Mouse (Mus musculus): ENCODE measurements at regions not wholly inside any gene's neighbourhood (a gene's known extent, or its start where the extent isn't known, plus 50 kb on each side); places are given as distances from the start of the nearest gene placed in this dataset.

DNA sequence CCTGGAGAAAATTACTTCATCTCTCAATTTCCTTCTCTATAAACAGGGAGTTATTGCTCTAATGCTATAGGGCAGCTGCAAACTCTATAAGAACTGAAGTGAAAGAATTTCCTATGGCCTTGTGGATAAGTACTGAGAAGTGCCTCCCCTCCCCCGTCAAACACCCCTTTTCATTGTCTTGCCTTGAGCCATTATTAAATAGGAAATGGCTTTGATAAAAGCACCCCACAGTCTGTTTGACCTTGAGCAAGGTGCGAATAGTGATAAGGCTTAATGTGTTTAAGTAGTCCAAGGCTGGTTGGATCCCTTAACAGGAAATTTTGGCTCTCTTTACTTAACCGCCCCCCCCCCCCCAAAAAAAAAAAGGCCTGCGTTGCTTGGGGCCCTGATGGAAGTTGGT, 111.7 kb upstream of the Arhgap28 start:
- TF ChIP-seq POLR2A (IDR thresholded peaks at IDR 0.05; ENCODE audit: low read depth, low read length) (no peak), CTCF (IDR thresholded peaks at IDR 0.05; ENCODE audit: borderline replicate concordance, insufficient read depth, low read length) (no peak)
- H3K27ac ChIP-seq (ENCODE audit: insufficient read depth, low read length) = no peak overlapping the region
- no peak overlapping the region for H3K4me3 ChIP-seq (ENCODE audit: insufficient read depth, low read length)
- no peaks in the 10 kb centered on the region for H3K4me1 ChIP-seq (ENCODE audit: control insufficient read depth, insufficient read depth, low read length)

GRCm38 (mm10) chr17:68119055-68119698, 115.3 kb upstream of the Arhgap28 start:
- H3K4me3 ChIP-seq (ENCODE audit: insufficient read depth, low read length) = no peak overlapping the region
- TF ChIP-seq CTCF (IDR thresholded peaks at IDR 0.05; ENCODE audit: borderline replicate concordance, insufficient read depth, low read length) = no peak
- no peak for TF ChIP-seq POLR2A (IDR thresholded peaks at IDR 0.05; ENCODE audit: low read depth, low read length)

DNA sequence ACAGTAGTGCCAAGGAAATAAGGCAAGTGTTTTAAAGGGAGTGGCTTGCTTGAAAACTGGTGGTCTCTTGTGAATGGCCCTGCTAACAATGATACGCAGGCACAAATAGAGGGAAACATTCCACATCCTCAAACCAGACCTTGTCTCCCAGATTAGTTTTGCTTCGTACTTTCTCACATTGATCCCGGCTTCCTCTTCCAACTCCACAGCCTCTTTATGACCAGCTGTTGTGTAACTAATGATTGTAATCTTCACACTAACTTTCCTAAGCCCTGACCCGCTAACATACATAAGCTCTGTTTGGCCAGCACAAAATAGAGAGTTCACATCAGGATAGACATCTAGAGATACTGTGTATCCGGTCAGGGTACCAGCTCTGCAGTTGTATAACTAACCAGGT, 116.3 kb upstream of the Arhgap28 start:
- TF ChIP-seq CTCF (IDR thresholded peaks at IDR 0.05; ENCODE audit: borderline replicate concordance, insufficient read depth, low read length) (no peak), POLR2A (IDR thresholded peaks at IDR 0.05; ENCODE audit: low read depth, low read length) (no peak)
- Histone ChIP-seq H3K27ac (ENCODE audit: insufficient read depth, low read length) (no peak overlapping the region), H3K4me1 (ENCODE audit: control insufficient read depth, insufficient read depth, low read length) (no peaks in the 10 kb centered on the region), H3K4me3 (ENCODE audit: insufficient read depth, low read length) (no peak overlapping the region)

More at GRCm38 (mm10) chr17:68119055-68119698, 115.3 kb upstream of the Arhgap28 start:
- Histone ChIP-seq H3K27ac (ENCODE audit: insufficient read depth, low read length) (no peak overlapping the region), H3K4me1 (ENCODE audit: control insufficient read depth, insufficient read depth, low read length) (no peaks in the 10 kb centered on the region)

GRCm38 (mm10) chr17:68120744-68121143, 116.8 kb upstream of the Arhgap28 start:
- Histone ChIP-seq H3K27ac (ENCODE audit: insufficient read depth, low read length) (no peak overlapping the region), H3K4me3 (ENCODE audit: insufficient read depth, low read length) (no peak overlapping the region), H3K4me1 (ENCODE audit: control insufficient read depth, insufficient read depth, low read length) (no peaks in the 10 kb centered on the region)
- TF ChIP-seq CTCF (IDR thresholded peaks at IDR 0.05; ENCODE audit: borderline replicate concordance, insufficient read depth, low read length) (no peak), POLR2A (IDR thresholded peaks at IDR 0.05; ENCODE audit: low read depth, low read length) (no peak)

DNA sequence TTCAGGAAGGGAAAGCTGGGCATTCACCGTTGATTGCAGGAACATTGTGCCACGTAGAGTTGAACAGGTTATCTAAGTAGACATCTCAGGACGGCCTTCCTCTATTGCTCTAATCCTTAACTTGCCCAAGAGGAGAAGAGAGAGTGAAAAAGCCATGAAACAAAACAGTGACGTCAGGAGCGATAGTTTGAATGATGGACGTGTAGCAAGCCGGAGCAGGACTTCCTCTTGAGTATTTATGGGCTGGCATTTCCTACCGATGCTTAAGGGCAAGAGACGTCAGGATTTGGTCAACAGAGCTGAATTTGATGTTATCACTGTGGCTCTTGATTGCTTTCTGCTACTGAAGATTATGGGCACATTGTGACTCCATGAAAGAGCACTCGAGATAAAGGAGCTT, 130.5 kb upstream of the Arhgap28 start:
- no peak for TF ChIP-seq CTCF (IDR thresholded peaks at IDR 0.05; ENCODE audit: borderline replicate concordance, insufficient read depth, low read length)
- no peak for TF ChIP-seq POLR2A (IDR thresholded peaks at IDR 0.05; ENCODE audit: low read depth, low read length)
- no peak overlapping the region for H3K4me3 ChIP-seq (ENCODE audit: insufficient read depth, low read length)
- H3K27ac ChIP-seq (ENCODE audit: insufficient read depth, low read length) = no peak overlapping the region
- no peaks in the 10 kb centered on the region for H3K4me1 ChIP-seq (ENCODE audit: control insufficient read depth, insufficient read depth, low read length)

DNA sequence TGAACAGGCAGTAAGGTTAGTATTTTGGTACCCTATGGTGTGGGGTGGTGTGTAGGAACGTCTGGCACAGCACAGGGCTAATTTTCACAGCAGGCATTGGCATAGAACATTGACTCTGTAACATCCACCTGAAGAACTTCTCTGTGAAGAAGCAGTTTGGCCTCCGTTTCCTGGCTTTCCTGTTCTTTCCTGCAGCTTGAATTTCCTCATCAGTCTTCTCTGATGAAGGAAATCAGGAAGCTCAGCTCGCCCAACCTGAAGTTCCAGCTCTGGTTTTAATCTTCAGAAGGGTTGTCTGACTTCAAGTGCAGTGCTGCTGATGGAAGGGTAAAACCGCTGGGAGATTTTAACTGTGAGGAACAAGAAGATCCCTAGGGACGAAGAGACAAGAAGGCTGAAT, 131.5 kb upstream of the Arhgap28 start:
- Histone ChIP-seq H3K27ac (ENCODE audit: insufficient read depth, low read length) (no peak overlapping the region), H3K4me1 (ENCODE audit: control insufficient read depth, insufficient read depth, low read length) (no peaks in the 10 kb centered on the region), H3K4me3 (ENCODE audit: insufficient read depth, low read length) (no peak overlapping the region)
- TF ChIP-seq CTCF (IDR thresholded peaks at IDR 0.05; ENCODE audit: borderline replicate concordance, insufficient read depth, low read length) (no peak), POLR2A (IDR thresholded peaks at IDR 0.05; ENCODE audit: low read depth, low read length) (no peak)

- Histone ChIP-seq H3K27ac (ENCODE audit: insufficient read depth, low read length) (no peak overlapping the region), H3K4me3 (ENCODE audit: insufficient read depth, low read length) (no peak overlapping the region), H3K4me1 (ENCODE audit: control insufficient read depth, insufficient read depth, low read length) (no peaks in the 10 kb centered on the region)
- TF ChIP-seq CTCF (IDR thresholded peaks at IDR 0.05; ENCODE audit: borderline replicate concordance, insufficient read depth, low read length) (no peak), POLR2A (IDR thresholded peaks at IDR 0.05; ENCODE audit: low read depth, low read length) (no peak)
These were observed 130.3 kb upstream of the L3mbtl4 start for GRCm38 (mm10) chr17:68143307-68143706.

GRCm38 (mm10) chr17:68149237-68149792, 124.3 kb upstream of the L3mbtl4 start:
- Histone ChIP-seq H3K27ac (ENCODE audit: insufficient read depth, low read length) (no peak overlapping the region), H3K4me1 (ENCODE audit: control insufficient read depth, insufficient read depth, low read length) (peaks cover 3% of the 10 kb centered on the region), H3K4me3 (ENCODE audit: insufficient read depth, low read length) (no peak overlapping the region)
- TF ChIP-seq CTCF (IDR thresholded peaks at IDR 0.05; ENCODE audit: borderline replicate concordance, insufficient read depth, low read length) = no peak
- TF ChIP-seq POLR2A (IDR thresholded peaks at IDR 0.05; ENCODE audit: low read depth, low read length) = no peak

- TF ChIP-seq CTCF (IDR thresholded peaks at IDR 0.05; ENCODE audit: borderline replicate concordance, insufficient read depth, low read length) (no peak), POLR2A (IDR thresholded peaks at IDR 0.05; ENCODE audit: low read depth, low read length) (no peak)
- Histone ChIP-seq H3K27ac (ENCODE audit: insufficient read depth, low read length) (no peak overlapping the region), H3K4me3 (ENCODE audit: insufficient read depth, low read length) (no peak overlapping the region), H3K4me1 (ENCODE audit: control insufficient read depth, insufficient read depth, low read length) (peaks cover 3% of the 10 kb centered on the region)
These were observed 121.0 kb upstream of the L3mbtl4 start for GRCm38 (mm10) chr17:68152438-68153120.

GRCm38 (mm10) chr17:68154879-68155278, 118.7 kb upstream of the L3mbtl4 start:
- Histone ChIP-seq H3K27ac (ENCODE audit: insufficient read depth, low read length) (no peak overlapping the region), H3K4me1 (ENCODE audit: control insufficient read depth, insufficient read depth, low read length) (peaks cover 3% of the 10 kb centered on the region), H3K4me3 (ENCODE audit: insufficient read depth, low read length) (no peak overlapping the region)
- no peak for TF ChIP-seq POLR2A (IDR thresholded peaks at IDR 0.05; ENCODE audit: low read depth, low read length)
- no peak for TF ChIP-seq CTCF (IDR thresholded peaks at IDR 0.05; ENCODE audit: borderline replicate concordance, insufficient read depth, low read length)
